Mouse (Mus musculus): ENCODE data around the gene Omg. TPM values are rescaled to one million over a fixed set of nuclear protein-coding genes. Genes with fewer than 3 reads are reported as not detected.

Omg gene
- polyA plus RNA-seq, 1 experiment from 2014 or later, result 1.5 TPM

Other genes with a start within 250 kb of the Omg start
- gene Wsb1, start 249.4 kb downstream of the Omg start, polyA plus RNA-seq (2016; fragmentation: Nextera tagmentation; extraction: Ambion mirVana), result 457 and 459 TPM in 2 replicates
- gene Gm9964, start 207.2 kb downstream of the Omg start, polyA plus RNA-seq (2016; fragmentation: Nextera tagmentation; extraction: Ambion mirVana), result not detected in 2 replicates
- 8.9 and 9.6 TPM in 2 replicates for gene Nf1, start 164.4 kb downstream of the Omg start, polyA plus RNA-seq (2016; fragmentation: Nextera tagmentation; extraction: Ambion mirVana)
- not detected in 2 replicates for gene Evi2b, start 19.7 kb upstream of the Omg start, polyA plus RNA-seq (2016; fragmentation: Nextera tagmentation; extraction: Ambion mirVana)
- gene Evi2, start 26.5 kb upstream of the Omg start, polyA plus RNA-seq (2016; fragmentation: Nextera tagmentation; extraction: Ambion mirVana), result 1.0 and 1.1 TPM in 2 replicates
- gene Evi2a, start 26.5 kb upstream of the Omg start, polyA plus RNA-seq (2016; fragmentation: Nextera tagmentation; extraction: Ambion mirVana), result 2.9 and 3.0 TPM in 2 replicates
- 25.6 and 26.8 TPM in 2 replicates for gene Rab11fip4, start 87.1 kb upstream of the Omg start, polyA plus RNA-seq (2016; fragmentation: Nextera tagmentation; extraction: Ambion mirVana)

Measured in forebrain, embryonic 12.5 days (tissue).